Mouse (Mus musculus) fat pad, adult 2 months (tissue): Measurements from ENCODE around the gene Ppm1h.

Experiments
- DNase-seq: peaks from one replicate; pipeline ENCODE4 v3.0.0-alpha.2; 2011; ENCODE audit warnings: low read depth, low spot score; ENCODE audit errors: extremely low read depth

Gene Ppm1h

DNA sequence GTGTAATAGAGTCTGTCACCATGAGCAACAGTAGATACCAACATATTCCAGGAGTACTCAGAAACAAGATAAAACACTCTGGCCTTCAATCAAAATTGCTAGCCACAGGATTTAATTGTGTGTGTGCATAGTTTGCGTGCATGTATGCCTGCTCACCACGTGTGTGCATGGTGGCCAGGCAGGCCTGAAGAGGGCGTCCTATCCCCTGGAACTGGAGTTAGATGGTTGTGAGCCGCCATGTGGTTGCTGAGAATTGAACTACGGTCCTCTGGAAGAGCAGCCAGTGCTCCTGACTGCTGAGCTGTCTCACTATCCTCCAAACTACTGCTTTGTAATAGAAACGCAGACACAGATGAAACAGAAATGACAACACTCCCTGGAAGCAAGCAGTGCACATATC is 312.0 kb downstream of the Ppm1h start:
- no peak for DNase-seq

DNA sequence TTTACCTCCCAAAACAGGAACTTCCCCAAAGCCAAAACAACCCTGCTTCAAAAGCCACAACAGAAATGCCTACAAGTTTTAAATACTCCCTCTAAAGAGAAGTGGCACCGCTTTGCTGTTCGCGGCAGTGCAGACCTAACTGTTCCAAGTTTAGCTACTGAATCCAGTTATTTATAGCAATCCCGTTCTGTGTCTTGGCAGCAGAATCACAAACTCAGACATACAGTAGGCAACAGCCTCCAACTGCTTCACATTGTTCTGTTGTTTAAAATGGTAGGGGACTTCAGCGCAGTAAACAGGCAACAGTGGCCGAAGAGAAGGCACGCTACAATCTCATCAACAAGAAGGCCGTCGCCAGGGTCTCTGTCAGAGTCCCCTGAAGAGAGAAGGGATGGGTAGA is 312.5 kb downstream of the Ppm1h start:
- no peak for DNase-seq

DNA sequence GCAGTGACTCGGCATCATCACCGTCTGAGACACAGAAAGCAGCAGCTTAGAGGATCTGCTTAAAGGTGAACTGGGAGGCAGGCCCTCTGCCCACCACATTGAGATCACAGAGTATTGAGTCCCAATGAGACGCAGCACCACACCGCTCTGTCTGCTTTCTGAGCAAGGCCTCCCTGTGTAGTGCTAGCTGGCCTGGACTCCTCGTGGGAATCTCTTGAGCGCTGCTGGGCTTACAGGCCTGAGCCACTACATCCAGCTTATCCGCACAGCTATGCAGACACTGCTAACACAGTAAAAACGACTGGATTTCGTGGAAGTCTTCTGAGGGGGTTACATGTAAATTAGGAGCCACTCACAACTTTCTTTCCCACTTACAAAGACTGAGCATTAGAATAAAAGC is 313.1 kb downstream of the Ppm1h start:
- no peak for DNase-seq

DNA sequence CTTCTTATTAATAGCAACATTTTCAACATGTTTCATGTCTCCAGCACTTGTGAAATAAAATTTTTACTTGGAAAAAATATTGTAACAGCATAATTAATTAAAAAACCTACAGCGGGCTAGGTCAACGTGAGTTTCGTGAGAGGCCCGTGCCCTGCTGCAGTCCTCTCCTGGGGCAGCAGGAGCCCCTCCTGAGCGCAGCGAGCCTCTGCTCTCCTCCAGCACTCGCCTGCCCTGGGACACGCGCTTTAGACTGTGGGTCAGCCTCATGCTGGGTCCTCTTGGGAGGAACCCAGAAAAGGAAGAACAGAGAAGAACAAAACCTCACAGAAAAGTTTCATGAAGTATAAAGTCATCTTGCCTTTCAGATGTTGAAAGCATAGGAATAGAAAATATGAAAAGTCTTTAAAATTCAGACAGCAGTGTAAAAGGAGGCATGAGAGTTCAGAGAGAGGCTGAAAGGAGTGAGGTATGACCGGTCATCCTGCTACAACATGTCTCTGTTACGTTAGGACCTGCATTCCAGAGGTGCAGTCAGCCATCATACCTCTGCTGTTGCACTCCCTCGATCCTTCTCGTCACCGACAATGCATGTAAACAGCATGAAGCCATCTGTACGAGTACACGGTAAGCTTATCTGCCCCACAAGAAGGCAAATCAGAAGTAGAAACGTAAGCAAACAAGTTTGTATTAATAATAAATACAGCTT is 316.0 kb downstream of the Ppm1h start:
- no peak for DNase-seq
